Mouse (Mus musculus) thymus, postnatal 25 days (tissue): ENCODE results near the gene Lrrc23.
"Not testable (repeated sequence)": the region's sequence is repeated elsewhere in the genome, so short reads cannot be mapped to it uniquely, and the experiment has no call there.

Experiments used
- DNase-seq: peaks from one replicate; pipeline ENCODE4 v3.0.0; 2022

Lrrc23 gene

DNA sequence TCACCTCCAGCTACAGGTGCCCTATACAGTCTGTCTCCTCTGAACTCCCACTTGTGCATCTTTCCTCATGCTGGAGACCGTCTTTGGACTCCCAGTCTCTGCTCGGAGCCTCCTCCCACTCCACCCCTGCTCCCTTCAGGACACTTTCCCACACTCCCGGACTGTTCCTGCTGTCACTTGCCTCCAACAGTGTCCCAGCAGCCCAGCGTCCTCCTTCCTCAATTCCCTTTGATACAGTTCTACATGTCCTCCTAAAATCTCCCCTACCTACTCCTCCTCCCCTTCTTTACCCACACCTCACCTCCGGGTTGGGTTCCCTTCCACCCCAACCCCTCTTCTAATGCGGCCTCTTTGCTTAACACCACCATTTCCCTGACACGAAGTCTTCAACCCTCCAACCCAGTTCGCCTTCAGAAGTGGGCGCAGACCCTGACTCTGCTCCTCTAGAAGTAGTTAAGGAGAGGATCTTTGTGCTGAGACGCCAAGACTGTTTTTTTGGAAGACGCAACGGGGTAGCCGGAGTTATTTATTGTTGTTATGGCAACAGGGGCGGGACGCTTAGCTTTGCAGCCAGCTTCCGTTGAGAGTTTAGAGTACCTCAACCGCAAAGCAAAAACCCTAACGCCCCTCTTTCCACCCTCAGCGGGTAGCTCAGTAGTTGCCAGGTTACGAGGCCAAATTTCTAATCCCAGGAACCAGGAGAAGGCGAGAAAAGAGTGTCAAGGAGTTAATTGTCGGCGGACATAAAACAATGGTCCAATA, at the start of gene Lrrc23:
Gene Lrrc23, minus strand, starts transcription at position 506 of the 762 bp plus-strand sequence.
- peak; percentile 79 for DNase-seq

DNA sequence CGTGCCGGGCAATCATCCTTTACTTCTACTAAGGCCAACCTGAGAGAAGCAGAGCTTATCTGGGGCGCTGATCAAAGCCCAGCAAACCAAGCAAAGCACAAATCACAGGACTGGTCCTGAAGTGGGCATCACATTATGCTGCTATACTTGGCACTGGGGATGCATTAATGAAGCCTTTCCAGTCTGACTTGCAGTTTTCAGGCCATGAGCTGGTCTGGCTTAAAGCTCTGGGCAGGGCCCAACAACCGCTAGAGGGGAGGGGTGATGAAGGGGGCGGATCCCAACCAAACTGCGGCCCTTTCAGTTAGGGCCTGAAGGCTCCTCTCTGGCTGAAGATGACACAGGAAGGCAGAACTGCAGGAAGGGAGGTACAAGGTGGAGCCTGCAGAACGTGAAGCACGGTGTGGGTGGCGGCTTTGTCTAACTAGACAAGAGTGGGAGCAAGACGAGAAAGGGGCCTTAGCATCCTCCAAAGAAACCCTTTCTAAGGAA, 48.6 kb upstream of the Lrrc23 start:
- DNase-seq = peak; percentile 41

DNA sequence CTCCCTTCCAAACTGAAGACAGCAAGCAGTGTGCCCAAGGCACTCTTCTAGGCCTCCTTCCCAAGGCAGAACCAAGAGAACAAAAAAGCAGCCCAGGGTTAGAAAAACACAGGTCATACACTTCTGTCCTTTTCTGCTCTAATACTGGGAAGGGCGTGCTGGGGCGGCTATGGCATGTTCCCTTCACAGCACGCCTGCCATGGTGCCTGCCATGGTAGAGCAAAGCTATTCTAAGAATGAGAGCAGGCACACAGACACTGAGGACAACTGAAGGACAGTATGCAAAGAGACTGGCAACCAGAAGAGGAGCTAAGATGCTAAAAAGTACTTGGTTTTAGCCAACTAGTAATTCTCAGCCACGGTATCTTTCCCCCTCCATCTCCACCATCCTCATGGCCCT, 42.5 kb upstream of the Lrrc23 start:
- no peak for DNase-seq

DNA sequence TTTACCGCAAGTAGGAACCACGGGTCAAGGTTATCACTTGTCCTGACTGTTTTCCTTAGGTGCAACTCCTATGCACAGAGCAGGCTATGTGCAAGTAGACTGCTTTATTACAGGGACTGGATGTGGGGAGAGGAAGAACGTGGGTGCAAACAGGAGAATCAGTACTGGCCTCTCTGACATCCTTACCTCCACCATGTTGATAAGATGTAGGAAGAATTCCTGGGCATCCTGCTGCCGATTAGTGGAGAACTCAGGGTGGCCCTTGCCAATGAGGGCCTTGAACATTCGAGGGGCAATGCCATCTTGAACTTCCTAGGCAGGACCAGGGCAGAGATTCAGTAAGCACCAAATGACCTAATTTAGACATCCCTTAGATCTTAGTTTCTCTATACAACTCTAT, 41.4 kb upstream of the Lrrc23 start:
- no peak for DNase-seq

DNA sequence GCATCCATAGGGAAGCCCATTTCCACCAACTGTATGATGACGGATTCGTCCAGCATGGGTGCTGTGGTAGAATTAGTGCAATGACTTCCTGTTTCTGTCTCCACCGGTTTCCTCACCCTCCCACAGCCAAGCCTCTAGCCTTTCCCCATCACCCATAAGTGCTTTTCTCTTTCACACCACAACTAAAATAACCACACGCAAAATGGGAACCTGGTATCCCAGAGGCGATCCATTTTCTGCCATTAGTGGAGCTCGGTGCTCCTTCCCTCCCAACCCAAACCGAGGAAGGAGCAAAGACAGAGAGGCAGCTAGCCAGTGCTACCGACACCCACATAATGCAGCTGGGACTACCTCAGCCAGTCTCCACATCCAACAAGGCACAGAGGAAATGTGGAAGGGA, 38.4 kb upstream of the Lrrc23 start:
- no peak for DNase-seq

DNA sequence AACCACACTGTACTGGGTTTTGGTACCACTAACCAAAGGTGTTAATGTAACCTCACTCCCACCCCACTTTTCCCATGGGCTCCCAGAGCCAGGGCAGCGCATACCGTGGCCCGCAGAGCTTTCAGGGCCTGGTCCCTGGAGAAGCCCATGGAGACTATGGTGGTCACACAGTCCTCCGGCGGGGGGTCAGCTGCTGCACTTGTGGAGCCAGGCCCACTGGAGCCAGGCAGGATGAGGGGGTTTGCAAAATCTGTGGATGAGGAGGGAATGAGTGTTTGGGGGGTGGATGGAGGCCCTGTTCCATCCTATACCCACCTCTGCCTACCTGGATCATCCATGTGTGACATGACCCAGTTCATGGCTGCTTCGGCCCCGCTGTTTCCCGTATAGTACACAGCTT, 38.0 kb upstream of the Lrrc23 start:
- no peak for DNase-seq

DNA sequence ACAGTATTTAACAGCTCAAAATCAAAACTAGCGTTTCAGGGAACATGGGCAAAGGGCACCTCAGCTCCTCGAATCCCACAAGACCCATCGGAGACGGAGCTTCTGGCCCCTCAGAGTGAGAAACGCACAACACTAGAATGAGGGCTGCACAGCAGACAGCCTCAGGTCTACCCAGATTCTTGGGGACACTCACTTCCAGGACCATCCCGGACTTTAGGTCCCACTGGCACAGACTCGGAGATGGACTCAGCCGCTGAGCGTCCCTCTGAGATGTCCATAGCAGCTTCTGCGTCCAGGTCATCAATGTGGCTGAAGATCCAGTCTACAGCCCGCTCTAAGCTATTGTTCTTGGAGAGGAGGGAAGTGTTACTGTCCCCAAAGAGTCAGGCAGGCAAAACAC, 37.6 kb upstream of the Lrrc23 start:
- DNase-seq = no peak

DNA sequence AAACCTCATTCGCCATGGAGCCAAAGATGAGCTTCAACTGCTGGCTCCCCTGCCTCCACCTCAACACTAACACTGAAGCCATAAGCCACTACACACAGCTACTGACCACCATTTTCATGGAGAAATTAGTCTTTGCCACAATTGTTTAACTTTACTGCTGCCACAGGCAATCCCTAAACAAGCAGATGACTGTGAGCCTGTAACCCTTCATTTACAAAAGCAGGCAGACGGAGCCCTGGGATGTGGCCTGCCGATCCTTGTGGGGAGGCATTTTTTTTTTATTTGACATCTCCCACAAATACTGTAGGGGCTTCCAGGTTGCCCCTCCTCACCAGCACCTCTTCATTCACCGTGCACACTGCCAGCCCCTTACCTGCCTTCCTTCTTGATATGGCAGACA, 37.1 kb upstream of the Lrrc23 start:
- no peak for DNase-seq

DNA sequence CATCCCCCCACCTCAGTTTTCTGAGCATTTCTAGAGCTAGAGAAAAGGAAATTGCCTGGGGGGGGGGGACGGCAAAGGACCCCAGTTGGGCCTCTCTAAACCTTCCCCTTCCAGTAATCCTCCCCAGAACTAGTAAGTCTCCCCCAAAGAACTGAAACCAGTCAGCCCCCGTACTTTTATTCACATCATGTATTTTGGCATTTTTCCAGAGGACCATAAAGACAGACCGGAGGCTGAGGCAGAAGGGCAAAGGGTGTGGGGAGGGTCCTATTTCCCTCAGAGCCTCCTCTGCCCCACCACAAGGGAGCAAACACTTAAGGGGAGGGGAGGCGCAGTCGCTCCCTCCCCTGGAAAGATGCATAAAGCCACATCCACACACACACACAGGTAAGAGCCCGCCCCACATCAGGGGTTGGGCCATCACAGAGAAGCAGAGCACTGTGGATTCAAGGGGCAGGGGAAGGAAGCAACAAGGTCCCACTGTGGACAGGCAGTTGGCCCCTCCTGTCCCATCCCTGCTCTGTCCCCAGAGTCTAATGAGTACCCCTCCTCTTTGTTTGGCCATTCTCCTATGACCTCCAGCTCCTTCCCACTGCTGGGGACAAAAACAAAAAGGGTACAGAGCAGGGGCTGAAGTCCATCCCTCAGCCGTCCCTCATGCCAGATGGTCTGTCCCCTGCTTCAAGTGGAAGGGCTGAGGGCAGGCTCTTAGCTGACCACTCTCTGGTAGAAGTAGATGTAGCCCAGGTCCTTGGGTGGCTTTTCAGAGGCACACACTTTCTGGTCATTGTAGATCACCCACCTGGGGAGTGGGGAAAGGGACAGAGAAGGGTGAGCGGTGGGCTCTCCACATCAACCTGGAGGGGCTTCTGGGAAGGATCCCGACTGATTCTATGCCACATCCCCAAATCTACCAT, 35.6 kb upstream of the Lrrc23 start:
- DNase-seq = no peak

DNA sequence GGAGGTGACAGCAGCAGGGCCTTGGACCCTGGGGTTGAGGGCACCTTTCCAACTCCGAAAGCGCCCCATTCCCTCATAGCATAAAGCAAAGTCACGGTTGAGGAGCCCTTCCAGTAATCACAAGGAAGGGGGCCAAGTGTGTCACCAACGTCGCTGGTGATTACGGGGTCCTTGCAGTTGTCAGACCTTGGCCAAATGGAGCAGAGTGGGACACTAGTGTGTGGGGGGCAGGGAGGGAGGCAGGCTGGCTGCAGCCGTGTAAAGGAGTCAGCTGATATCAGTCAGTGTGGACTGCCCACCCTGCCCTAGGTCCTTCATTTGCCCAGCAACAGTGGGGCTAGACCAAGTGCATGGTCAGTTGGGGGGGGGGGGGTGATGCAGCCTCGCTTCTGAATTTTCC, 34.9 kb upstream of the Lrrc23 start:
- no peak for DNase-seq

DNA sequence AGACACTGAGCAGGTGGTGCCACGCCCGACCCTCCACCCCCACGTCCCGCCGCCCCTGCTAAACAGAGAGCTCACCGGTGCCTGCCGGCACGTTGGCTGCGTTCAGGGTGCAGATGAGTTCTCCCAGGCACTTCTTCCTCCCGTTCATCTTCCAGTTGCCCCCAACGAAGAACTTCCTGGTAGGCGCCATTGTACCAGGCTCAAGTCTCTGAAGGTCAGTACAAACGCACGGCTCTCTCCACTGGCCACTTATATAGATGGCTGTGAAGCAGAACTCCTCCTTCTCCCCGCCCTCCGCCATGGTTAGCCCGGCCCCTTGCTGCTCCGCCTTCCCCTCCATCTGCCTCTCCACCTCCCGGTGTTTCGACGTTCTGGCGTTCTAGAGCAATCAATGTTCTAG, 34.4 kb upstream of the Lrrc23 start, which contains the start of gene Tpi1:
Gene Tpi1, minus strand, starts transcription at position 364 of the 400 bp plus-strand sequence.
- DNase-seq = peak; percentile 81

DNA sequence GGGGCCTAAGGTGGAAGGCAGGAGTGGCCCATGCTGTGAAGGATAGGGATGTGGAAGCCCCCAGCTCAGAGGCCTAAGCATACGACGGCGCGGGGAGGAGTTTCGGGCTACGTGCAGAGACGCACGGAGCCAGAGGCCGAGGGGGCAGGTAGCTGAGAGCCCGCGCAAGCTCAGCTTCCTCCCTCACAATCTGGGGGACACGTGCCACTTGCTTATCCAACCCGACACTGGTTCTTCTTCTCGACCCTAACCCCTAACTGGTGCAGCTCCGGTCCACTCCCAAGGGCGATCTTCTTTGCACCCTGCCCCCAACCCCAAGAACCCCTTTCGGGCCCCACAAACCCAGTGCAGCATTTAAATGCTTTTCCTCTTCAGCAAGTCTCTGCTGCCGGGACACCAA, 34.0 kb upstream of the Lrrc23 start:
- DNase-seq = peak; percentile 73

DNA sequence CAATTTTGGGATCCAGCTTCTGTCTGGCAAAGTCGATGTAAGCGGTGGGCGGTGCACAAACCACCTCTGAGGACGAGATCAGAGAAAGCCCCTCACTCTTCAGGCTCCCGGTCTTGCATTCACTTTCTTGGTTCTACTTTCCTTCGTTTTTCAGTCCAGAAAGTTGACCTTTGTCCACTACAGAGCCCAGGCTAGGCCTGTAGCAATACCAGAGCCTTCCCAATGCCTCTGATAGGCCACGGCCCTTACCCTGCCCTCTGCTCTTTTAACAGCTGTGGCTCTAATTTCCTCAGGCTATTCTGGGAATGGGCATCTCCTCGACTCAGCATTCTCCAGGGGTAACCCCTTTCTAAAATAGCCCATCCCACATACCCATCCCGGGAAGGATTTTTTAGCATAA, 33.3 kb upstream of the Lrrc23 start:
- no peak for DNase-seq

DNA sequence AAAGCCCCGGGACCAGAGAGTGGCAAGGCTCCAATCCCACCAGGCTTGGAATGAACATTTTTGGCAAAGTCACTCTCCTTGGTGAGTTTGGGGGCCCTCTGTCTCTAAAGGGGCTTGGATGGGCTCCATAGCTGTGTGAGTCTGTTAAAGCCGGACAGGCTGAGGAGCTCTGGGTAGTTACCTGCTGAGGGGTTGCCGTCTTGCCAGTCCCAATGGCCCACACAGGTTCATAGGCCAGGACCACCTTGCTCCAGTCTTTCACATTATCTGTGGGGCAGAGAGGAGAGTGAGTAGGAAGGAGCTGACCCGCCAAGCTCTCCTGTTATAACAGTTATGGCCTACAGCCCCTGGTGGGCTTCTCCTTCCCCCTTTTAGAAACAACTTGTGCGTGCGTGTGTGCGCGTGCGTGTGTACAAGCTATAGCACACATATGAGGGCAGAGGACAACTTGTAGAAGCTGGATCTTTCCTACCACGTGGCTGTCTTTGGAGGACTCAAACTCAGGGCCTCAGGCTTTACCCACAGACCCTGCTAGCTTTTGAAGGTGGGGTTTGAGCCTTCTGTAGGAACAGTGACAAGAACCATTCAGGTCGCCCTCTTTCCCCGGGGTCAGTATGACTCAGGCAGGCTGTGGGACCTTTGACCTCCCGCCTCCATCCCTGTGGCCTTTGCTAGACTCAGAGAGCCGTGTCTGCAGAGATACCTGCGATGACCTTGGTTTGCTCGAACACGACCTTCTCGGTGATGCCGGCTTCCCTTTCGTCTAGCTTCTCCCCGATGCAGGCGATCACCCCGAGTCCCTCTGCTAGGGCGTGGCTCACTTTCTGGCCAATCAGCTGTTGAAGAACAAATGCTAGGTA, 32.4 kb upstream of the Lrrc23 start:
- DNase-seq = no peak

DNA sequence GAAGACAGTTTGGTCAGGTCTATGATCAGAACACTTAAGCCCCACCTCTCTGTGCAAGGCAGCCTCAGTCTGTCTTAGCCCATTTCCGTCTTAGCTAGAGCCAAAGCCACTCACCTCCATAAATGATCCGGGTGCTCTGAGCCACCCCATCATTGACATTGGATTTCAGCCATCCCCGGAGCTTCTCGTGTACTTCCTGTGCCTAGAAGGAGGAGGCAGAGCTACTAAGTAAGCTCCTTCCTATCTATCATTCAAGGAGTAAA, 31.8 kb upstream of the Lrrc23 start:
- DNase-seq = no peak

DNA sequence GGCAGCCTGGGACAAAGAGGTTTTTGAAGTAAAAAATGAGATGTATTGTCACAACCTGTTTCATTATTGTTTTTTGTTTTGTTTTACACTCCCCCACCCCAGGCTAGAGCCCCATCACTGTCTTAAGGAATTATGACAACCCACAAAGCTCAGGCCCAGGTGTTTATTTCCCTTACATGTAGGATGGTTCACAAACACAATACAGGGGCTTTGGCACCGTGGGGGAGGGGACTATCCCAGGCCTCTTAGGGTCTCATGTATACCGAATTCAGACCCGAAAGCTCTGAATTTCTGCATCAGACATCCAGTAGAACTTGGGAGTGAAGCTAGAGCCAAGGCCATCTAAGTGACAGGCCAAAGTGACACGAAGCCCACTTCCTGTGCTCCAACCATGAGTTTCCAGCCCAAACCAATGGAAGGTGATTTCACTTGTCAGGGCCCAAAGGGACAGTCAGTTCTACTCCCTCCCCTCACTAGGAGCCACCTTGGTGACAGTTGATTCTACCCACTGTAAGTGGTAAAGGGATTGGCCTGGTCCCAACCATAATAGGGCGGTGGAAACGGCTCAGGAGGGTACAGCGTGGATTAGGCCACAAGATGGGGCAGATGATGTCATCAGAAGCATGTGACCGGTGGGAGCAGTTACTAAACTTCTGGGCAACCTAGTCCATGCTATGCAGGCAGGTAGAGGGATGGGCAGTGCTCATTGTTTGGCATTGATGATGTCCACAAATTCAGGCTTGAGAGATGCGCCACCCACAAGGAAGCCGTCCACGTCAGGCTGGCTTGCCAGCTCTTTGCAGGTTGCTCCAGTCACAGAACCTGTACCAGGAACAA, 31.3 kb upstream of the Lrrc23 start:
- not testable (repeated sequence) for DNase-seq

DNA sequence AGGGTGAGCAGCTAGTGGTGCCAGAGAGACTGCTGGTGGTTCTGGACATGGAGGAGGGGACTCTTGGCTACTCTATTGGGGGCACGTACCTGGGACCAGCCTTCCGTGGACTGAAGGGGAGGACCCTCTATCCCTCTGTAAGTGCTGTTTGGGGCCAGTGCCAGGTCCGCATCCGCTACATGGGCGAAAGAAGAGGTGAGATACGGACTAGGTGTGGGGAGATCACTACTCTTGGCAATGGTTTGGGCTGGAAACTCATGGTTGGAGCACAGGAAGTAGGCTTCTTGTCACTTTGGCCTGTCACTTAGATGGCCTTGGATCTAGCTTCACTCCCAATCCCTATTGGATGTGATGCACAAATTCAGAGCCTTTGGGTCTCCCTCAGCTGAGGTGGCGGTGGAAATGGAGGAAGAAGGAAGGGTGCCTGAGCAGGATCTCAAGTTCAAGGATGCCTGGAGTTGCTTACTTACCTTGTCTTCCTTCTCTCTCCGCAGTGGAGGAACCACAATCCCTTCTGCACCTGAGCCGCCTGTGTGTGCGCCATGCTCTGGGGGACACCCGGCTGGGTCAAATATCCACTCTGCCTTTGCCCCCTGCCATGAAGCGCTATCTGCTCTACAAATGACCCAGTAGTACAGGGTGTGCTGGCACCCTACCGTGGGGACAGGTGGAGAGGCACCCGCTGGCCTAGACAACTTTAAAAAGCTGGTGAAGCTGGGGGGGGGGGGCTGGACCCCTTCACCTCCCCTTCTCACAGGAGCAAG, 30.4 kb upstream of the Lrrc23 start:
- no peak for DNase-seq

DNA sequence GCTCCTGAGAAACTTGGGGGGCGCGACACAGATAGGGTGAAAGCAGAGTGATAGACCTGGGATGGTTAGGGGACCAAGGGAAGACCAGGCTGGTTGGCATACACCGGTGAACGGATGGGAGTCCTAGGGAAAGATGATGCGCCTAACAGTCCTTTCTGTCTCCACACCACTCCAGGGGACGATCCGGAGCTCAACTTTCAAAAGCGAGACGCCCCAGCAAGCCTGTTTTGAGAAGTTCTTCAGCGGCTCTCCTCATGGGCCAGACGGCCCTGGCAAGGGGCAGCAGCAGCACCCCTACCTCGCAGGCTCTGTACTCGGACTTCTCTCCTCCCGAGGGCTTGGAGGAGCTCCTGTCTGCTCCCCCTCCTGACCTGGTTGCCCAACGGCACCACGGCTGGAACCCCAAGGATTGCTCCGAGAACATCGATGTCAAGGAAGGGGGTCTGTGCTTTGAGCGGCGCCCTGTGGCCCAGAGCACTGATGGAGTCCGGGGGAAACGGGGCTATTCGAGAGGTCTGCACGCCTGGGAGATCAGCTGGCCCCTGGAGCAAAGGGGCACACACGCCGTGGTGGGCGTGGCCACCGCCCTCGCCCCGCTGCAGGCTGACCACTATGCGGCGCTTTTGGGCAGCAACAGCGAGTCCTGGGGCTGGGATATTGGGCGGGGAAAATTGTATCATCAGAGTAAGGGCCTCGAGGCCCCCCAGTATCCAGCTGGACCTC, 29.7 kb upstream of the Lrrc23 start:
- DNase-seq = peak; percentile 76

DNA sequence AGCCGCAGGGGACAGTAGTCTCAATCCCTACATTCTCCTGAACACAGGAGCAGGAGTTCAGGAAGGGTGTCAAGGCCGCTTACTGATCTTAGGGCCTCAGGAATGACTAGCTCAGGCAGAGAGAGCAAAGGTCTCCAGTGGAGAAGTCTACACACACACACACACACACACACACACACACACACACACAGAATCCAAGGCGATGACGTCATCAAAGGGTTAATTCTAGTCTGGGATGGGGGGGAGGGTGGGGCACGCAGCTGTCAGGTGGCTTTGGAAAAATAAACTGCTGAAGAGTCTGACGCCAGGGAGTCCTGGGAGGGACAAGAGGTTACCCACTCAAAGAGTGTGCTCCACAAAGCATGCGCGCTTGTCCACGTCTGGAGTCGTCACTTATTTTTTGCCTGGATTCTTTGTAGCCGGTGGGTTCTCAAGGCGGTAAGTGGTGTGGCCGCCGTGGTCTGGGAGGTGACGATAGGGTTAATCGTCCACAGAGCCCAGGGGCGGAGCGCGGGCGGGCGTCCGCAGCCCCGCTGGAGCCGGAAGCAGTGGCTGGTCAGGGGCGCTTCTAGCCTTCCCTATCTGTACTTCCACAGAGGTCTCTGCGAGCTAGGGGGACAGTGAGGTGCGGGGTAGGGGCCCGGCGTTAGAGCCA, 29.0 kb upstream of the Lrrc23 start, which contains the start of gene Spsb2:
Gene Spsb2, plus strand, starts transcription at position 304 of the 655 bp plus-strand sequence.
- DNase-seq = peak; percentile 29

DNA sequence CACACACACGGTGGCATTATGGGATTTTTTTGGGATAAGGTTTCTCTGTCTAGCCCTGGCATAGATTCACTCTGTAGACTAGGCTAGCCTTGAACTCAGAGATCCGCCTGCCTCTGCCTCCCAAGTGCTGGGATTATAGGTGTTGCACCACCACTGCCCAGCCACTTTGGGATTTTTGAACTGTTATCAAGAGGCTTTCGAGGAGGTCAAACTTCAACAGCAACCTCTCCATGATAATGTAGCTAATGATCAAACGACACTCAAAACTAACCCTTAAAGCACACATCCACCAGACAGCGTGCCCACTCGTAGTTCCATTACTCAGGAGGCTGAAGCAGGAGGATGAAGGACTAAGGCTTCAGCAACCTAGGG, 28.4 kb upstream of the Lrrc23 start:
- DNase-seq = no peak
